Comparison of ENCODE assay signal across 16 mouse cellular contexts in the genomic region with DNA sequence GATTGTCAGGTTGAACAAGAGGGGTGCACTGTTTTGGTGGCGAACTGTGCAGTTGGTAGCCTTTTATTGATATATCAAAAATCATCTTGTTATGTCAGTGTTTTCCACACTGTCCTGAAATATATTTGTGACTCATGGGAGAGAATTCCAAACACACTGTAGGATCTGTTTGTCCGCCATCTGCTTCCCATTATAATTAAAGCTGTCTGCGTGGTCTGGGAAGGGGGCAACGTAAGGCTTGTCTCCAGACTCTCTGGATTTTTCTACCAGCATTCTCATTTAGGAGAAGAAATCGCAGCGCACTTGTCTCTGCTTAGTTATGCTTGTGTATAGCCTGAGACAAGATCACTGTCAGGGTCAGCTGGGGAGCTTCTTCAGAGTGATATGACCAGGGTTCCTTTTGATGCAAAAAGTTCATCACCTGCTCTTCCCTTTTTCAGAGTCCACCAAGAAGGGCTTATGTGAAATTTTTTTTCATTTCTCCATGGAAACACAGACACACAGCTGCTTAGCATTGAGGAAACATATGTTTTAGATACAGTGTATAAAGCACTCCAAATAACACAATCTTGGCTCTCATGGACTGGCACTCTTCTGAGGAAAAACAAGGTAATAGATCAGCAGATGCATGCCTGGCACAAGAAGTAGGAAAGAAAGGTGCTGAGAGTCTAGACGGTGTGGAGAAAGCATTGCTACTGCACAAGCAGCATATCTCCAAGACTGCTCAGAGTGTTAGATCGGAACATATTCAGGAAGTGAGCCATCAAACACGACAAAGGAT.
DNase-seq lines count a peak whose midpoint lies in the region; ATAC-seq and TF ChIP-seq lines count a peak whose summit lies in the region.
"Had no signal": no experiment of that assay in that cellular context is flagged by ENCODE, and none has a peak within 500 bp of the region (broad histone marks: within the 10 kb centered on the region; RNA-seq: fewer than 3 reads in every experiment).

No protein-coding gene starts in this region.

- ATAC-seq in forebrain, embryonic 11.5 days (replicated peaks; ENCODE audit: low FRiP score): no peak
- ATAC-seq in forebrain, embryonic 12.5 days (ENCODE audit: low FRiP score): no peak
- ATAC-seq in forebrain, postnatal 0 days: peak; percentile 75
- no peak for ATAC-seq in liver, embryonic 12.5 days
- ATAC-seq: intestine, embryonic 16.5 days had no signal

- H3K4me3 ChIP-seq in forebrain, embryonic 11.5 days (ENCODE audit: low read depth, low read length): no peak overlapping the region
- no peak overlapping the region for H3K4me3 ChIP-seq in forebrain, embryonic 12.5 days (replicated peaks)
- no peak overlapping the region for H3K4me3 ChIP-seq in forebrain, postnatal 0 days (ENCODE audit: low read depth, low read length)
- H3K4me3 ChIP-seq in liver, embryonic 12.5 days: no peak overlapping the region
- H3K4me3 ChIP-seq: liver, embryonic 13.5 days; neural tube, embryonic 13.5 days had no signal

- 83% methylated on average over 9 of the region's 9 CpGs for whole genome bisulfite sequencing in forebrain, embryonic 11.5 days
- 81% methylated on average over 9 of the region's 9 CpGs for WGBS in forebrain, embryonic 12.5 days
- WGBS in forebrain, postnatal 0 days: 61% methylated on average over 9 of the region's 9 CpGs
- 73% methylated on average over 9 of the region's 9 CpGs for WGBS in liver, embryonic 12.5 days (ENCODE audit: insufficient replicate concordance)

- H3K4me2 ChIP-seq in forebrain, embryonic 11.5 days (ENCODE audit: low read depth, low read length, severe bottlenecking): no peak overlapping the region
- no peak overlapping the region for H3K4me2 ChIP-seq in forebrain, embryonic 12.5 days
- H3K4me2 ChIP-seq in forebrain, postnatal 0 days (ENCODE audit: low read depth): no peak overlapping the region
- H3K4me2 ChIP-seq in liver, embryonic 12.5 days: no peak overlapping the region
- H3K4me2 ChIP-seq: liver, embryonic 13.5 days; neural tube, embryonic 13.5 days had no signal

- no peaks in the 10 kb centered on the region for H3K27me3 ChIP-seq in forebrain, embryonic 11.5 days (ENCODE audit: control insufficient read depth, insufficient read depth, low read length)
- no peaks in the 10 kb centered on the region for H3K27me3 ChIP-seq in forebrain, embryonic 12.5 days
- H3K27me3 ChIP-seq in forebrain, postnatal 0 days (ENCODE audit: insufficient read depth, low read length): no peaks in the 10 kb centered on the region
- H3K27me3 ChIP-seq in liver, embryonic 12.5 days (replicated peaks): no peaks in the 10 kb centered on the region
- H3K27me3 ChIP-seq: liver, embryonic 13.5 days; neural tube, embryonic 13.5 days had no signal

- H3K9ac ChIP-seq in forebrain, embryonic 11.5 days (ENCODE audit: low read length): no peak overlapping the region
- no peak overlapping the region for H3K9ac ChIP-seq in forebrain, embryonic 12.5 days
- H3K9ac ChIP-seq in forebrain, postnatal 0 days: no peak overlapping the region
- H3K9ac ChIP-seq in liver, embryonic 12.5 days: no peak overlapping the region
- H3K9ac ChIP-seq: liver, embryonic 13.5 days; neural tube, embryonic 13.5 days had no signal

- H3K27ac ChIP-seq in forebrain, embryonic 11.5 days (ENCODE audit: low read depth, low read length): 0 out of 2 replicates have a peak overlapping the region, but pooled peaks have one; percentile 12
- no peak overlapping the region for H3K27ac ChIP-seq in forebrain, embryonic 12.5 days
- no peak overlapping the region for H3K27ac ChIP-seq in forebrain, postnatal 0 days (ENCODE audit: low read depth, low read length)
- no peak overlapping the region for H3K27ac ChIP-seq in liver, embryonic 12.5 days
- H3K27ac ChIP-seq: liver, embryonic 13.5 days; neural tube, embryonic 13.5 days had no signal

- no peaks in the 10 kb centered on the region for H3K9me3 ChIP-seq in forebrain, embryonic 11.5 days (ENCODE audit: control insufficient read depth, low read length)
- no peaks in the 10 kb centered on the region for H3K9me3 ChIP-seq in forebrain, embryonic 12.5 days
- no peaks in the 10 kb centered on the region for H3K9me3 ChIP-seq in forebrain, postnatal 0 days (ENCODE audit: low read length)
- H3K9me3 ChIP-seq in liver, embryonic 12.5 days (replicated peaks): no peaks in the 10 kb centered on the region
- H3K9me3 ChIP-seq: liver, embryonic 13.5 days; neural tube, embryonic 13.5 days had no signal

- H3K36me3 ChIP-seq in forebrain, embryonic 11.5 days (ENCODE audit: control insufficient read depth, insufficient read depth, low read length): no peaks in the 10 kb centered on the region
- H3K36me3 ChIP-seq in forebrain, embryonic 12.5 days (replicated peaks): no peaks in the 10 kb centered on the region
- no peaks in the 10 kb centered on the region for H3K36me3 ChIP-seq in forebrain, postnatal 0 days (ENCODE audit: insufficient read depth)
- no peaks in the 10 kb centered on the region for H3K36me3 ChIP-seq in liver, embryonic 12.5 days
- H3K36me3 ChIP-seq: liver, embryonic 13.5 days; neural tube, embryonic 13.5 days had no signal

- DNase-seq in forebrain, embryonic 11.5 days (ENCODE audit: low spot score): no peak
- DNase-seq in right cerebral cortex, adult 2 months (ENCODE audit: low spot score in 2 of 2): peak; percentile 29 to 31
- no peak for DNase-seq in right cerebral cortex, postnatal 25 days
- DNase-seq in forebrain, postnatal 0 days: peak; percentile 29
- DNase-seq in testis, postnatal 10 days (ENCODE audit: low spot score): no peak
- DNase-seq in adrenal gland, postnatal 25 days: no peak
- DNase-seq: cerebellum, postnatal 14 days; heart, adult 18-20 months; heart, postnatal 4 days; liver, embryonic 13.5 days; midbrain, embryonic 14.5 days; right cerebral cortex, postnatal 14 days had no signal

- no peak for TF ChIP-seq CTCF in forebrain, postnatal 0 days (IDR thresholded peaks at IDR 0.05; ENCODE audit: low read depth)

- H3K4me1 ChIP-seq in forebrain, embryonic 11.5 days (replicated peaks; ENCODE audit: control insufficient read depth, insufficient read depth, low read length): no peaks in the 10 kb centered on the region
- peaks cover 3% of the 10 kb centered on the region; the same call in 1 of the 2 replicates for H3K4me1 ChIP-seq in forebrain, embryonic 12.5 days
- H3K4me1 ChIP-seq in forebrain, postnatal 0 days (ENCODE audit: insufficient read depth): no peaks in the 10 kb centered on the region
- no peaks in the 10 kb centered on the region for H3K4me1 ChIP-seq in liver, embryonic 12.5 days
- H3K4me1 ChIP-seq: liver, embryonic 13.5 days; neural tube, embryonic 13.5 days had no signal

Comparison
In these comparisons a context has a peak if more than half of its experiments do, and no peak if none do; other contexts are left out.
1. DNase-seq: peak in right cerebral cortex, adult 2 months (2 of 2) and forebrain, postnatal 0 days (single experiment); none in forebrain, embryonic 11.5 days (single experiment), right cerebral cortex, postnatal 25 days (single experiment), testis, postnatal 10 days (single experiment) and adrenal gland, postnatal 25 days (single experiment).